Mouse (Mus musculus) adrenal gland, postnatal 10 days (tissue): Measurements from ENCODE around the gene Adarb2. TPM values are rescaled to one million over a fixed set of nuclear protein-coding genes. Genes with fewer than 3 reads are reported as not detected.
A peak's percentile ranks its signal among the peaks of the same experiment; 100 is the strongest.

ENCODE experiments used
- DNase-seq: peaks from one replicate; pipeline ENCODE4 v3.0.0; 2021; ENCODE audit warnings: mixed read lengths
- total RNA-seq, 2 experiments: library from RNA; stranded (reverse); gene quantifications; 2 replicates each; pipeline ENCODE4 v1.2.3; 2021

The Adarb2 gene
- total RNA-seq, 2 experiments from 2014 or later, result 0.09 to 0.18 TPM

- DNase-seq, result no peak
Observed at GRCm38 (mm10) chr13:8680470-8681129, 477.9 kb downstream of the Adarb2 start.

GRCm38 (mm10) chr13:8691448-8691847 lies 488.8 kb downstream of the Adarb2 start:
- DNase-seq, result no peak

GRCm38 (mm10) chr13:8692787-8693186 lies 490.1 kb downstream of the Adarb2 start:
- no peak for DNase-seq

GRCm38 (mm10) chr13:8698451-8698850 lies 495.8 kb downstream of the Adarb2 start:
- DNase-seq, result no peak

- DNase-seq, result no peak
Observed at GRCm38 (mm10) chr13:8699831-8700230, 497.2 kb downstream of the Adarb2 start.

- no peak for DNase-seq
Observed at GRCm38 (mm10) chr13:8700981-8701380, 498.3 kb downstream of the Adarb2 start.

- DNase-seq, result no peak
Observed at GRCm38 (mm10) chr13:8705296-8705695, 502.6 kb downstream of the Adarb2 start.

GRCm38 (mm10) chr13:8713377-8713776 lies 510.7 kb downstream of the Adarb2 start:
- no peak for DNase-seq

GRCm38 (mm10) chr13:8729972-8730645 lies 527.4 kb downstream of the Adarb2 start:
- no peak for DNase-seq

GRCm38 (mm10) chr13:8737139-8737865 lies 534.6 kb downstream of the Adarb2 start:
- DNase-seq, result no peak

GRCm38 (mm10) chr13:8742792-8743191 lies 540.1 kb downstream of the Adarb2 start:
- no peak for DNase-seq

GRCm38 (mm10) chr13:8744565-8744964 lies 541.9 kb downstream of the Adarb2 start:
- DNase-seq, result peak; percentile 35

GRCm38 (mm10) chr13:8745596-8745995 lies 542.9 kb downstream of the Adarb2 start:
- no peak for DNase-seq

- no peak for DNase-seq
Observed at GRCm38 (mm10) chr13:8749451-8749850, 546.8 kb downstream of the Adarb2 start.

- no peak for DNase-seq
Observed at GRCm38 (mm10) chr13:8760940-8761339, 558.3 kb downstream of the Adarb2 start.

- no peak for DNase-seq
Observed at GRCm38 (mm10) chr13:8769654-8770227, 567.1 kb downstream of the Adarb2 start.

- no peak for DNase-seq
Observed at GRCm38 (mm10) chr13:8770616-8771015, 568.0 kb downstream of the Adarb2 start.

- peak; percentile 60 for DNase-seq
Observed at GRCm38 (mm10) chr13:8780441-8780840, 577.8 kb downstream of the Adarb2 start.

GRCm38 (mm10) chr13:8782636-8783035 lies 580.0 kb downstream of the Adarb2 start:
- DNase-seq, result peak; percentile 8

- no peak for DNase-seq
Observed at GRCm38 (mm10) chr13:8783686-8784307, 581.1 kb downstream of the Adarb2 start.

GRCm38 (mm10) chr13:8784308-8785061 lies 581.8 kb downstream of the Adarb2 start:
- no peak for DNase-seq

GRCm38 (mm10) chr13:8785185-8785584 lies 582.5 kb downstream of the Adarb2 start:
- DNase-seq, result peak; percentile 55
